Mouse (Mus musculus): ENCODE data around the gene Ear14.
"Not testable (repeated sequence)": the region's sequence is repeated elsewhere in the genome, so short reads cannot be mapped to it uniquely, and the experiment has no call there.

Gene Ear14

DNA sequence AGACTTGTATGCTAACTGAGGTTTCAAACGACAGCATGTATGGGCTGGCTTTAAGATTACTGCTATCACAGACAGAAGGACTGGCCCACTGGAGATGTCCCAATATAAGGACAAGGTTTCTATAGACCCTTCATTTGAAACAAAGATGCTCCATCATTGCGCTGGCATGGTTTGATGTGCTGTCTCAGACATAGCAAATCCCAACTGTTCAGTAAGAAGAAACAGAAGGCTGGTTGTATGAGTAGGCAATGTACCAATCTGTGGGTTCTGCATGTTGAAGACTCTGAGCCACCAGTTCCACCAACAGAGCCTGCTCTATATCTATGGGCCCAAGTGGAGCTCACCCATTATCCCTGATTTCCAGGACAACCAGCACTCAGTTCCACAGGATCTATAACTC is at the start of gene Ear14:
TSS of gene Ear14 (plus strand) at position 277 of the 400 bp plus-strand sequence.
- in situ Hi-C loops (cut with MboI, MseI), result no loop called here

DNA sequence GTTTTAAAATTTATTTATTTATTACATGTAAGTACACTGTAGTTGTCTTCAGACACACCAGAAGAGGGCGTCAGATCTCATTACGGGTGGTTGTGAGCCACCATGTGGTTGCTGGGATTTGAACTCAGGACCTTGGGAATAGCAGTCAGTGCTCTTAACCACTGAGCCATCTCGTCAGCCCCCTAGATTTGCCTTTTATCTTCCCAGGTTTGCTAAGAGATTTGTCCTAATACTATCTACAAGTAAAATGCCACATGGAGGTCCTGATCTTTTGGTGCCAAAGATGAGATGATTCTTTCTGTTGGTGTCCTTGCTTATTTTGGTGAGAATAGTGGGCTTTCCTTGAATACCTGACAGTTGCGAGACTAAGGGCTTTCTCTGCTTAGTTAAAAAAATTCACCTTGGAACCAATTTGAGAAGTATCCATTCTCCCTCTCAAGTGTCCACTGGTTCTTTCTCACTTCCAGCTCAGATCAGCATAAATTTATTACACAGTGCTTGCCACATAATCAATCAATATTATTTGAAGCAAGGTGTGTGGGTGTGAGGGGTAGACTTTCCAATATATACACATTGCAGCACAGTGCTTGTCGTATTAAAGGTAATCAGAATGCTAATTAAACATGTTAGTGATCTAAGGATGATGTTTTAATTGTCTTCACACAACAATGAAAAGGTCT is 47.0 kb upstream of the Ear14 start:
- in situ Hi-C loops (cut with MboI, MseI), result no loop called here

DNA sequence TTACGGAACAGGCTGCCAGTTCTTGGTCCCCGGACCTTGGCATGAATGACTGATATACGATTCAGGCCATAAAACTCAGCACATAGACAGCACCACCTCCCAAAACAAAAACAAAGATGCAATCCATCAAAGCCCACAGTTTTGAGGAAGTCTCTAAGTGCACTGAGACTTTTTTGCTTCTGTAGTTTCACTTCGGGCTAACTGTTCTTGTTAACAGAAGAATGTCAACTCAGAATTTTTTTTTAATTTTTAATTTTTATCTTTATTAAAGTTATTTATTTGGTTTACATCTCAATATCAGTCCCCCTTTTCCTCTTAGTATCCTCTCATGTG is 46.5 kb upstream of the Ear14 start:
- in situ Hi-C loops (cut with MboI, MseI), result no loop called here

DNA sequence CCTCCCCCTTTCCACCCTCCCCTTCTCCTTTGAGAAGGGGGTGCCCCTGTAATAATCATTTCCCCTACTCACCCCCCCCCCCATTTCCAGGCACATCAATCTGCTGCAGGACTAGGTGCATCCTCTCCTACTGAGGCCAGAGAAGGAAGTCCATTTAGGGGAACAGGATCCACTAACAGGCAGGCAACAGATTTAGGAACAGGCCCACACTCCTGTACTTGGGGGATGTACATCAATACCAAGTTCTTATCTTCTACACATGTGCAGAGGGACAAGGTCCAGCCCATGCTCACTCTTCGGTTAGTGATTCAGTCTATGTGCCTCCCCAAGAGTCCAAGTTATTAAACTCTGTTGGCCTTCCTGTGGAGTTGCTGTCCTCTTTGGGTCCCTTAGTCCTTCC is 46.1 kb upstream of the Ear14 start:
- in situ Hi-C loops (cut with MboI, MseI), result no loop called here

DNA sequence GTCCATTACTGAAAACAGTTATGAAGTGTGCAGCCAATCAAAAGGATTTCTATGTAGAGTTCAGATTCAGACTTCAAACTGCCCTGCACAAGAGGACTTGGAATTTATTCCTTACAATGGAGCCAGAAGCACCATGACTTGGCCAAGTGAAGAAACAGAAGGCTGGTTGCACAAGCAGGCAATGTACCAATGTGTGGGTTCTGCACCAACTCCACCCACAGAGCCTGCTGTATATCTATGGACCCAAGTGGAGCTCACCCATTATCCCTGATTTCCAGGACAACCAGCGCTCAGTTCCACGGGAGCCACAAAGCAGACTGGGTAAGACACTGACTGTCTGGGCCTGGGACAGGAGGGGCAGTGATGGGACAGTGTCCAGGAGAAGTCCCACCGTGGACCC is 41.2 kb upstream of the Ear14 start, which contains the start of gene Rnase2b:
TSS of gene Rnase2b (plus strand) at position 285 of the 400 bp plus-strand sequence.
- in situ Hi-C loops (cut with MboI, MseI), result not testable (repeated sequence)

DNA sequence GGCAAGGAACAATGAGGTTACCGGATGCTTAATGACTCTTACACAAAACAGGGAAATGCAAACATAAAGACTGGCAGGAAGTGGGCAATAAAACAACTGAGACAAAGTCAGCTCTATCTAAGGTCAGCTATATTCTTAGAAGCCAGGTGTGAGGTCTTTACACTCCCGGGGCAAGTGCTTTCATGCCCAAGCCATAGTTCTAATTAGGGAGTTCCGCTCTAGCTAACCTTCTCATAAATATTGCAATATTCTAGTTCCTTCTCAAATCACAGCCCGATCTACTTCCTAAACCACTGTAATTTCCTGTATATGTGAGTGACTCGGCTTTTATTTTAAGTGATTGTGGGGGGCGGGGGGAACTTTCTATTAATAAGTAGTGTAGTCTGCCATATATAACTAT is 39.9 kb upstream of the Ear14 start:
- in situ Hi-C loops (cut with MboI, MseI), result not testable (repeated sequence)

DNA sequence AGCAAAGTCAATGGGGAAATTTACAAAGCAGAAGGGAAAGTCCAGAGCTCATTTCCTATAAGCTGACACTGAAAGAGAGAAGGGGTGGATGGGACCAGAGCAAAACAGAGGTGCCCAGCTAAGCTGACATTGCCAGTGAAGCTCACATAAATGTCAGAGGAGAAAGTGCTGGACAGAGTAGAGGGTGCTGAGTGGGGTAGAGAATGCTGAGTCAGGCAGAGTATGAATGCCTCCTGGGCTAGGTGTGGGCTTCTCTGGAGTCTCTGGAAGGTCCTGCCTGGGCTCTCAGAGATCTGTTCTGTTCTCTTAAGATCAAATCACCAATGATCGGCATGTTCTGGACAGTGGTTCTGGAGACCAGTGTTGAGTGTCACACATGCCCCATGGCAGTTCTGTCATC is 37.8 kb upstream of the Ear14 start:
- in situ Hi-C loops (cut with MboI, MseI), result no loop called here

DNA sequence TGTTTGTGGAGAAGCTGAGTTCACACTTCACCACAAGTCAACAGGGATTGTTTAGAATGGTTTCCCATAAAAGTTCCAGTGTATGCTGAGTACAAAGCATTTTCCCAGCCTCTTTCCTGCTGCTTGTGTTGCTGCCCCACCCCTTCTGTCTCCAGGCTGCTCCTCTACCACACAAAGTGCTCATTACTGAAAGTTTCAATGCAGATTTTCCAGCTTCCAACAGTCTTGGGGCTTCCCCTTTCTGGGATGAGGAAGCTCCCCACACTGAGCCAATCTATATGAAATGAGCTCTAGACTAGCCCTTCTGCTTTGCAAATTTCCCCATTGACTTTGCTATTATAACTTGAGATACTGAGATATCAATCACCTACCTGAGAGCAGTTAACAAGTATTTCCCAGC is 37.1 kb upstream of the Ear14 start:
- in situ Hi-C loops (cut with MboI, MseI), result no loop called here

DNA sequence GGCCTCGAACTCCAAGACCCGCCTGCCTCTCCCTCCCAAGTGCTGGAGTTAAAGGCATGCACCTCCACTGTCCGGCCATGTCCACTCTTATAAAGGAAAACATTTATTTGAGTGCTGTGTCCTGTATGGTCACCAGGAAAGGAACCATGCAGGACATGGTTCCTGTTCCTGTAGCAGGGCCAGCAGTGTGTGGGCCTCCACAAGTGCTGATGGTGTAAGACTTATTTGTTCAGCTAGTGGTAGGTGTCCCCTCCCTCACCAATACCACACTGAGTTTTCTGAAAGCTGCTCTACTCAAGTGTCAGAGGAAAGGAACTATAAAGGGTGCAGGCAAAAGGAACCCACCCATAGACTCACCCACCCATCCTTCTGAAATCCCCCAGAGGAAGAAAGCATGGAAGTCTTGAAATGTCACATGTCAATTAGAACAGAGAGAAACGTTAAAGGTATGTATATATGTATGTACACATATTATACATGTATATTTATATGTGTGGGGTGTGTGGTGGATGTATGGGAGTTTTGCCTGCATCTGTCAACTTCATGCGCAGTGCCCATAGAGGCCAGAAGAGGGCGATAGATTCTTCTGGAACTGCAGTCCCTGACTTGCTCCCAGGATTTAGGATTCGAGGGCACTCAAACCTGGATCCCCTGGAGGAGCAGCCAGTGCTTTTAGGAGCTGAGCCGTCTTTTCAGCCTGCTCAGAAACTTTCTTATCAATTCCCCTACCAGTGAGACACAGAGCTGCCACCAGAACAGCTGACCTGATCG is 30.9 kb upstream of the Ear14 start:
- in situ Hi-C loops (cut with MboI, MseI), result not testable (repeated sequence)

DNA sequence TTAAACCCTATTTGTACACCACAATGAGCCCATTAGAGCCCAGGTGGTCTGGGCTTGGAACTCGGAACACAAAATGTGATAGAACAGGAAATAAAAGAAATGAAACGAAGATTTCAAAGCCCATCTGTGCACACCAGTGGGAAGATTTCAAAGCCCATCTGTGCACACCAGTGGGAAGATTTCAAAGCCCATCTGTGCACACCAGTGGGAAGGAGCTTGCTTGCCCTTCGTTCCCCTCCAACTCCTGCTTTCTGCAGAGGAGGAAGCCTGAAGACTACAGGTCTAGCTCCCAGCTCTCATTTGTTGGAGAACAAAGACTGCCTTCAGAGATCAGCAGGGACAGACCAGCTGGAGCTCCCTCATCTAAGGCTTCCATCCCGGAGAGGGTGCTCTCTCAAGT is 30.2 kb upstream of the Ear14 start:
- in situ Hi-C loops (cut with MboI, MseI), result not testable (repeated sequence)

DNA sequence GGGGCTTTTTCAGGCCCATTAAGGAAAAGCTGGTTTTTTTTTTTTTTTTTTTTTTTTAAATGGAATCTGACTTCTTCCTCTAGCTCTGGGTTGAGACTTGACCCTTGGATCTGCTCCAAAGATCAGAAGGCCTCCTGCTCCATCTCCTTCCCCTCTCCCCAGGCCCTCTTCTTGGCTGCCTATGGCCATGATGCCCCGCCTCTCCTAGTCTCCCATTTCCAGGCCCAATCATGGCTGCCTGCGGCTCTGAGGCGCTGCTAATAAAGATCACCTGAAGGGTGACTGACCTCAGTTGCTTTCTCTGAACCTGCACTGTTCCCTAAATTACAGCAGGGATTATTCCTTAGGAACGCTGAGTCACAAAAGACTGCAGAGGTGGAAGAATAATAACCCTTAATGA is 29.3 kb upstream of the Ear14 start:
- in situ Hi-C loops (cut with MboI, MseI), result no loop called here

DNA sequence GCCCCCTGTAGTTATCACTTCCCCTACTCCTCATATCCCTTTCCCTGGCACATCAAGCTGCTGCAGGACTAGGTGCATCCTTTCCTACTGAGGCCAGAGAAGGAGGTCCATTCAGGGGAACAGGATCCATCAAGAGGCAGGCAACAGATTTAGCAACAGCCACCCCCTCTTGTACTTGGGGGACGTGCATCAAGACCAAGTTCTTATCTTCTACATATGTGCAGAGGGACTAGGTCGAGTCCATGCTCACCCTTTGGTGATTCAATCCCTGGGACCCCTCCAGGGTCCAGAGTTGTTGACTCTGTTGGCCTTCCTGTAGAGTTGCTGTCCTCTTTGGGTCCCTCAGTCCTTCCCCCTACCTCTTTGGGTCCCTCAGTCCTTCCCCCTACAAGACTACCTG is 22.1 kb upstream of the Ear14 start:
- in situ Hi-C loops (cut with MboI, MseI), result loop anchor here (5.0 kb wide), 1 partner anchor 81 kb away; no protein-coding TSS in a partner anchor

DNA sequence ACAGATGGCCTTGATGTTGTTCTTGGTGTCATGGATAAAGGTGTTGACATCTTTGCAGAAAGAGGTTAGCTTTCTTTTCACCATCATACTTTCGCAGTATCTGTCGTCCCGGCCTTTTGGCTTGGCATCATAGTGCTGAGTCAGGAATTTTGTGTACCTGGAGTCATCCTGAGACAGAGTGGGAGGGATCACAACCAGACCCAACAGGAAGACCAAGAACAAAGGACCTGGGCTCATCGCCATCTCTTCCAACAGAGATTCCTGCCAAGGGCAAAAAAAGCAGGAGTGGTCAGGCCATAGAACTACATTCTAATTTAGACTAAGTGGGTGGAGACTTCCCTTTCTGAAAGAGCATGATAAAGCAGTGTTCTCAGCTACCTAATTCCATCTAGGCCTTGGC is 7.5 kb upstream of the Ear14 start:
- in situ Hi-C loops (cut with MboI, MseI), result no loop called here

DNA sequence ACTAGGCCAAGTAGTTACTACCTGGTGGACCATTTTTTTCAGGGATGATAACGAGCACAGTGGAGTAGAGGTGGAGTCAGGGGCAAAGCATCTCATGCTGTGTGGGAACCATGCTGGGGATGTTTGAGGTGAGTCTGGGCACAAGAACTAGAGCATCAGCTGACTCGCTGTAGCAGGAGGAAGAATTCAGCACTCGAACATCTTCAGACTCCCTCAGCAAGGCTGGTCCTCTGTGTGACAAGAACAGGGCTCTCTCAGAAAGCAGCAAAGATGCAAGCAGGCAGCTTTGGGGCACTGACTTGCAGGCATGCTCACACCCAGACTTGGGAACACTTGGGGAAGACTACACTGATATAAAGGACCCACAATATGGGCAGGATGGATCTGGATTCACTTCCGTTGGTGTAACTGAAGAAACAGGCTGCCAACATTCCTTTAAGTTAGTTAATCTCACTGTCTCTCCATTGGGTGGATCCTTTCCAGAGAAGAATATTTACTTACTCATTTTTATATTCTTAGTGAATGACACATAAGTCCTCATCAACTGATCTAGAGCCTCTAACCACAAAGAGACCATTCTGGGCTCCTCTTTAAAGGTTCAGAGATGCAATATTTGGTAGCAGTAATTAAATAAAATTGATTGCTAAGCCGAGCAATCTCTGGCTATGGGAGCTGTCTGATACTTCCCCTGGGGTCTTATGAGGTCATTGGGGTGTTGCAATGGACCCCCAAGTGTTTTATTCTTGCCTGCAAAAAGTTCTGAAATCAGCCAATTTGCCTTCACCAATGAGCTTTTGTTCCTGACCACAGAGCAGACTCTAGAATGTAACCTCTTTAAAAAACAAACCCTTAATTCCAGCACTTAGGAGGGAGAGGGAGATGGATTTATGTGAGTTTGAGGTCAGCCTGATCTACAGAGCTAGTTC is 3.8 kb upstream of the Ear14 start, which contains the start of gene Ang2:
TSS of gene Ang2 (minus strand) at position 51 of the 926 bp plus-strand sequence.
- in situ Hi-C loops (cut with MboI, MseI), result no loop called here

DNA sequence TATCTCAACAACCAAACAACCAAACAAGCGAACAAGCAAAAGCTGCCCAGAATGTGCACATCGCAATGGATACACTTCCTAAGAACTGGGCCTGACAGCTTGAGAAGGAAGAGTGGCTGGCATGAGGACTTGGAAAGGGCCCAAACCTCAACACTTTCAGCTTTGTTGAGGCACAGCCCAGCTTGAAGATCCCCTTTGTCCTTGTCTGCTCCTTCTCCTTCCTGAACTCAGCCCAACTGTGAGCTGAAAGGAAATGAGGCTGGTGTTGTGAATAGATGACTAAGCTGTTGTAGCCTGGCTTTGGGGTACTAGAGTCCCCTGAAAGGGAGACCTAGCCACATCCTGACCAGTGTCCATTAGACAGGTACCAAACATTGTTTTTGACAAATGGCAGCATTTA is 3.1 kb upstream of the Ear14 start:
- in situ Hi-C loops (cut with MboI, MseI), result no loop called here

DNA sequence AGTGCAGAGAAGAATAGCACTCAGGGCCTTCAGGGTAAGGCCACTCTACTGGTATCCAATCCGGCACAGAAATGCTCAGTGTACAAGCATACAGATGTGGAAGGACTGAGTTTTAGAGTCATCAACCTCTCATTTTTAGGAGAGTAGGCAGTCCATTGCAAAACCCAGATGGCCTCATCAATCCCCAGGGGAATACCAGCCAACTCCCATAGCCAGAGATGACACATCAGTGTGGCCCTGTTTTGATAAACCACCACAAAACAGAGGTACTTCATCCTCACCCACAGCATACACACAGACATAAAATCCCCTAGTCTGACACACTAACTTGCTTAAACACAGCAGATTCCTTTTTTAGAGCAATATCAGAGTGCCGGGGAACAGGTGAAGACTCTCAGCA is 2.7 kb upstream of the Ear14 start:
- in situ Hi-C loops (cut with MboI, MseI), result no loop called here

DNA sequence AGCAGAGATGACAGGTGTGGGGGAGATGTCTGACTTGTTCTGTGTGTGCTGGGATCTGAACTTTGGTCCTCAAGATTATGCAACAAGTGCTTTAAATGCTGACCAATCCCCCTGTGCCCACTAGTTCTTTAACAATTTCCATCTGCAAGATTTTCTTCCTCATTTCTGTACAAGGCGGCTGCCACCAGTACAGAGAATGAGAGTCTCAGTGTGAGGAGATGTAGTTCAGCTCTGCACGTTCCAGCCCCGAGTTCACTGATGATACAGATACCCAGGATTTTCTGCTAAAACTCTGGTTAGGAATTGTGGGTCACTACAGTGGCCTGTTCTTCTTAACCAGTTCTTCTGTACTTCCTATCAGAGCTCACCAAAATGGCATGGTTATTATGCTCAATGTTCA is 16.9 kb downstream of the Ear14 start:
- in situ Hi-C loops (cut with MboI, MseI), result not testable (repeated sequence)

DNA sequence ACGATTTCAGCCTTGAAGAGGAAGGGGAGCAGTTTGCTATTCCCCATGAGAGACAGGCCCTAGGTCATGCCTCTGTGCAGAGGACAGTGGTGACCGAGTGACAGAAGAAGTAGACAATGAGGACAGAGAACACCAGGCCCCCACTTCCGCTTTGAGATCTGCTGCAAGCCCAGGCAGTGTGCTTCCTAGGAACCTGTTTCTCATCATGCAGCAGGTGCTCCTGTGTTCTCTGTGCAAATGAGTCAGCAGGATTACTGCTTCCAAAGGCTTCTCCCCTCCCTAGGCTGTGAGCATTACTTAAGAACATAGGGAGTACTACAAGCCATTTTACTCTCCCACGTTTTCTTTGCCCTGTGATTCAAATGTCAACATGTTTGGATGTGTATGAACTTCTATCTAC is 26.5 kb downstream of the Ear14 start:
- in situ Hi-C loops (cut with MboI, MseI), result not testable (repeated sequence)

DNA sequence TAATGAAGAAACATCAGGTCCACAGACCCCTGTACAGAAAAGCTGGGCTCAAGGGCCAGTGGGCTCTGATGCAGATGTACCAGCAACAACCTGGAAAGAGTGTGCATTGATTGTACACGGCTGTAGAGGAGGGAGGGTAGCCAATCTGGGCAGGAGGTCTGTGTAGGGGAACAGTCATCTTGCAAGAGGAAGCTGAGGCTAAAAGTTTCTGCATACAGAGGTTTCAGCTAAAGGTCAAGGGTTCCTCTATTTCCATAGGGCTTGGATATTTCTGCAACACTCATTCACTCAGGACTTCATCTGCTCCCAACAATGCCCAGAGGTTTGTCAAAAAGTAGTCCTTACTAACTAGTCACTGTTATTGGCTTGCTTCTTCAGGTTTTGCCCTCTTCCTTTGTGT is 34.3 kb downstream of the Ear14 start:
- in situ Hi-C loops (cut with MboI, MseI), result not testable (repeated sequence)

DNA sequence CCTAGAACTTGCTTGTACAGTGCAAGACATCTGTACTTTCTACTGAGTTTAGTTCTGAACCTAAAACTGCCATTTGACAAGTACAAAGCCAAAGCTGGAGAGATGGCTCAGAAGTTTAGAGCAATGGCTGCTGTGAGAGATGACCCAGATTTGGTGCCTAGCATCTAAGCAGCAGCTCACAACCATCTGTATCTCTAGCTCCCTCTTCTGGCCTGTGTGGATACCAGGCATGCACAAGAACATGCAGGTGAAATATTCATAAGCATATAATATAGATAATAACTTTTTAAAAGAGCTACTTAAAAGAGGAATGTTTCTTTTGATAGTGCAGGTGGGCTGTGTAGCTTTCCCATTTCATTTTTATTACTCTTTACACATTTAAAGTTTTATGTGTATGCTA is 37.7 kb downstream of the Ear14 start:
- in situ Hi-C loops (cut with MboI, MseI), result no loop called here

DNA sequence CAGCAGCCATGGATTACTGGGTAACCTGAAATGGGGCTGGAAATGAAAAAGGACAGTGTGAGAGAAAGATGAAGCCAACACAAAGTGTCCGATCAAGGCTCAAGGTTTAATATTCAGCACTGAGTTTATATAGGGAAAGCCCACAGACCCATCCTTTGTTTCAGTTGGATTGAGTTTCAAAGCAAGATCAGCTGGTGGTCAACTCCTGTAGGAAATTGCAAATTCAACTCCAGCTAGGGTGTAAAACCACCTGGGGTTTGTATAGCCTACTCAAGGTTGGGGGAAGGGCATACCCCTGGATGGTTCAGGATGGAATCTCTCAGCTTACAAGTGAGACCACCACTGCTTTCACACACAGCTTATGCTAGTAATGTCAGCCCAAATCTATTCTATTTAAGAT is 44.5 kb downstream of the Ear14 start:
- in situ Hi-C loops (cut with MboI, MseI), result no loop called here

DNA sequence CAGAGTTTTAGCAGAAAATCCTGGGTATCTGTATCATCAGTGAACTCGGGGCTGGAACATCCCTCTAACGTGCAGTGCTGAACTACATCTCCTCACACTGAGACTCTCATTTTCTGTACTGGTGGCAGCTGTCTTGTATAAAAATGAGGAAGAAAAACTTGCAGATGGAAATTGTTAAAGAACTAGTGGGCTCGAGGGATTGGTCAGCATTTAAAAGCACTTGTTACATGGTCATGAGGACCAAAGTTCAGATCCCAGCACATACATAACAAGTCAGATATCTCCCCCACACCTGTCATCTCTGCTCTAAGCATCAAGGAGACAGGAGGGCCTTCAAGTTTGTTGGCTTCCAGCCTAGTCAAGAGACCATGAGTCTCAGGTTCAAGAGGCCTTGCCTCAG is 47.2 kb downstream of the Ear14 start:
- in situ Hi-C loops (cut with MboI, MseI), result no loop called here

All from T-helper 2 cell (primary cell).